Mouse (Mus musculus): Measurements from ENCODE around the gene Spen.
A peak's percentile ranks its signal among the peaks of the same experiment; 100 is the strongest.

Gene Spen

DNA sequence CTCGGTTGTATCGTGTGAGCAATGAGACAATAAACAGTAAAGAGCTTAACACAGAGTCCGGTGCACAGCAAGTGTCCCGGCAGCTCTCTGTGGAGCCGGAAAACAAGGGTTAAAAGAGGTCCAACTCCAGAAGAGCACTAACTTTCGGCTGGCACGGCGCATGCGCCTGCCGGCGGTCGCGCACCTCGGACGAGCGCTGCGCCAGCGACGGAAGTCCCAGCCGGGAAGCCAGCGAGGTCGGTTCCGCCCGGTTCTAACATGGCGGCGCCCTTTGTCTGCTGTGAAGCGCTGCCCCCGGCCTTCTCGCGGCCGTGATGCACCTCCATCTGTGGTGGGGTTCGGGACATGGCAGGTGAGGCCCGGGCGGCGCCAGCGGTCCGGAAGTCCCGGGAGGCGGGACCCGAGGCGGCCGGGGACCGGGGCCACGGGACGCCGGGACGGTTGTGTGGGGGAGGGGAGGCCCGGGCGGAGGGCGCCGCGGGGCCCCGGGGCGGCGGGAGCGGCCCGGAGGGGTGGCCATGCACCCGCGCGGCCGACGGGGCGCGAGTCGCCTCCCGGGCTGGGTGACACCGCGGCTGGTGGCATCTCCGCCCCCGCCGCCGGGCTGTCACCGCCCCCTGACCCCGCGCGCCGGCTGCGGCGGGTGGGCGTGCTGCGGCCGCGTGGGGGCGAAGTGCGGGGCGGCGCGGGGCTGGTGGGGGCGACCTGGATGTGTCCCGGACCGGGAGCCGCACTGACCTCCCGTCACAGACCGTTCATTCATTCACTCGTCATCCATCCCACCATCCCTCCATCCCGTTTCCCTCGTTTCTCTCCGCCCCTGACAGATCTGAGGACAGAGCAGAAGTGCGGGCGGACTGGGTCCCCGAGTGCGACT lies 93.7 kb downstream of the Spen start, which contains the start of gene Zbtb17:
Zbtb17 (plus strand) TSS at position 204 of the 877 bp plus-strand sequence.
- DNase-seq, result peak; percentile 89 to 95

GRCm38 (mm10) chr4:141443641-141444429 lies 94.6 kb downstream of the Spen start:
- DNase-seq, result no peak

DNA sequence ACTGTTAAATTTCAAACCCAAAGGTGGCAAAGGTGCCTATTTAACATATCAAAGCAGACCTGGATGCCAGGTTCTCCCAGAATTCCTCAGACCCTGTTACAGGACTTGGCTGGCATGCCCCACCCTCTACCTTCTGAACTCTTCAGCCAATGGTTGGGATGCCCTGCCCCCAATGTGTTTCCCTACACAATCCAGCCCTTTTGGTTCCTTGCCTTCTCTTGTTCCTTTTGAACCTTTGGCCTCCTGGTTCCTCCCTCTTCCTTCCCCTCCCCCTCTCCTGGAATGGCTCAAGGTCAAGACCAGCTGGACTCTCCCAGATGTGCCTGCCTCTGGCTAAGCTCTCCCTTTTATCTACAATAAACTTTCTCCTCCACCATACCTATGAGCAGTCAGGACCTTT lies 97.5 kb downstream of the Spen start:
- DNase-seq, result peak; percentile 78 to 86

- DNase-seq, result peak; percentile 62 to 67
Measured at GRCm38 (mm10) chr4:141439083-141439803, 99.2 kb downstream of the Spen start.

DNA sequence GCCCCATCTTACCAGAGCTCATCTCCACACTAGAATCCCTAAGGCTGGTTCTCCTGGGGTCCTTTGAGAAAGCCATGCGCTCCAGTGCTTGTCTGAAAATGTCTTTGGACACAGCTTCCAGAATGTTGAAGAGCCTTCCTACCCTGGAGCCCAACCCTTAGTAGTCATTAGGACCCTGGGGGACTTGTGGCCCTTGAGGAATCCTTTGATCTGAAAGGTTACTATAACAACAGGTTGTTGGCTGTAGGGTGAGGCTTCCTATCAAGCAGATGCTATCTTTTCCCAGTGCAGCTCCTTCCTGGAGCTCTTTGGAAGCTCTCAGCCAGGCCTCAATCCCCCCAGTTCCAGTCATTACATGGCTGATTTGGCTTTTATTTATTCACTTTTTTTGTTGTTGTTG lies 102.4 kb downstream of the Spen start, which contains the start of gene Srarp:
Srarp (minus strand) TSS at position 132 of the 400 bp plus-strand sequence.
- no peak for DNase-seq

GRCm38 (mm10) chr4:141433191-141433590 lies 105.2 kb downstream of the Spen start:
- DNase-seq, result no peak

DNA sequence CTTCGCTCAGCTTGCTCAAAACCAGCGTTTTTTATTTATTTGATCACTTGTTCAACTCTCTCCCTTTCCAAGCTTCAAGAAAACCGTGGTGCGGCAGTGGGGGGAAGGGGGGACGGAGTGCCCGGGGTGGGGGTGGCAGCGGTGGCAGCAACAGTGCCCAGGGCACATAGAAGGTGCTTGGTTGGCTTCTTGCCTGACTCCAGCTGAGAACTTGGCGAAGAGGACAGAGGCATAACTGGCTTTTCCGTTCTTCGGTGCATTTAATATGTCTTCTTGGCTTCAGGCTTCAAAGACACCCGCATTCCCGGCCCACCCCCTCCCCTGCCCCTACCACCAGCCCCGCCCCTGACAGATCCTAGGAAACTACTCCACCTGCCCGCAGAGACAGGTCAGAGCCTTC lies 105.7 kb downstream of the Spen start:
- DNase-seq, result peak; percentile 63 to 66

DNA sequence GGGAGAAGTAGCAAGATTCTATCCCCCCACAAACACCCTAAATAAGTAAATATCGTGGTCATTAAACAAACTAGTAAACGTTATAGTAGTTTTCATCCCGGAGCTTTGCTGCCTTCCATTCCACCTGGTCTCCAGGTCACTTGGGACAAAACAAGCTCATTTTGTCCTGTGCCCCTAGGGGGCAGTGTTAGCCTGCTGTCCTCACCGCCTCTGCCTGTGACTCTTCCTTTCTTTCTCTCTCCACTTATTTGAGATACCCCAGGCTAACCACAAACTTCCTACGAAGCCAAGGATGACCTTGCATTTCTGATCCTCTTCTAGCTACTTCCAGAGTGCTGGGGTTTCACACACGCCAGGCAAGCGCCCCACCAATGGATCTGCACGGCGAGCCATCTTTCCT lies 107.4 kb downstream of the Spen start:
- peak; percentile 83 to 90 for DNase-seq

DNA sequence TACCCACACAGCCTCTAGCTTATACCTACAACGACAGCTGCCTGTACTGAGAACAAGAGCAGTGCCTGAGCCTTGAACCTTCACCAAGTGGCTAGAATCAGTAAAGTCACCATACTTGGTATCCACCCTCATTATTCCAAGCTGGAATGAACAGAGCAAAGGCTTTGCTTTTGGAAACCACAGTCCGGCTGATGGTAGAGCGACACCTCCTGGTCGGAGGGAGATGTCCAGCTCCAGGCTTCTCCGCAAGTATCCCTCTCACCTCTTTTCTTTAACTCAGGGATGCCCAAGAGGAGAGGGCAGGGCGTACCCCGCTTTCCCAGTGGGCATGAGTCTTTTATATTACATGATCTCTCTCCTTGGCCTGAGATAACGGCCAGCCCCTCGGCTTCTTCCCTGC lies 108.5 kb downstream of the Spen start:
- peak; percentile 60 to 84 for DNase-seq

GRCm38 (mm10) chr4:141429381-141429780 lies 109.0 kb downstream of the Spen start:
- DNase-seq, result no peak

DNA sequence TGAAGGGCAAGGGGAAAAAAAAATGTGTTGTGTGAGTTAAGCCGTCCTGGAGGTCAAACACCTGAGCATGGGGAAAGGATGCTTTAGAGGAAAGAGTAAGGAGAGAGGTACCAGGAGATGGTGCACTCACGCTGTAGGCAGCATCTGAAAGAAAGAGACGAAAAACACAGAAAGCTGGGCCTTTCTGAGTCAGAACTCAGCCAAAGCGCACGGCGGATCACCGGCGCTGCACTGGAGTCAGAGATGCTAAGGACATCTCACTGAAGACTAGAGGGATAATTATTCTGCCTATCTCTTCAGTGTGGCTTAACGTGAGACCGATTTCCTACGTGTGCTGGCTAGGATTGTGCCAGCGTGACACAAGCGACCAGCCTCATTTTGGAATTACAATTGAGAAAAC lies 110.5 kb downstream of the Spen start:
- no peak for DNase-seq

- DNase-seq, result no peak
Measured at GRCm38 (mm10) chr4:141426796-141427745, 111.3 kb downstream of the Spen start.

- peak; percentile 69 to 72 for DNase-seq
Measured at GRCm38 (mm10) chr4:141425484-141426479, 112.6 kb downstream of the Spen start.

DNA sequence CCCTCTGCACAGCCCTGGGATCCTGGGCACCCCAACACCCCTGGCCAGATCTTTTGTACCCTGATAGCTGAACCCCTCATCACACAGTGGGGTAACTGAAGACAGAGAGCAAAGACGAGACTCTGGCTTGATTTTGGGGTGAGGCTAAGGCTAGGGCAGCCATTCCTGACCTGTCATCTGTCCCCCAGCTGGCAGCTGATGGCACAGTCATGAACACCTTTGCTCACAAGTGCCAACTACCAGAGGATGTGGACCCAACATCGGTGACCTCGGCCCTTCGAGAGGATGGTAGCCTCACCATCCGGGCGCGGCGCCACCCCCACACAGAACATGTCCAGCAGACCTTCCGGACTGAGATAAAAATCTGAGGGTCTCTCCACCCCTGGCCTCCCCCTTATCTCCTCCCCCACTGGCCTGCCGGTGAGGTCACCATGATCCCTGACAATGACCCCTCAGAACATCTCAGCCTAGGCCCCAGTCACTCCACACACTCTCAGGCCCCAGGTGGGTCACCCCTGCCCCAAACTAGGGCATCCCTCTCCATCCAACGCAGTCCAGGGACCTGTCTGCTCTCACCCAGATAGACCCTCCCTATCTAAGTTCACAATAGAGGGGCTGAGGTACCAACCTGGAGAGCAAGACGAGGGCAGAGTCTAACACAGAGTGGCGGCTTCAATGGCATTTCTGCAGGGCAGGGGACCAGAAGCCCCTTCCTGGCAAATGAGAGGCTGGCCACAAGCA lies 114.5 kb downstream of the Spen start:
- DNase-seq, result no peak

DNA sequence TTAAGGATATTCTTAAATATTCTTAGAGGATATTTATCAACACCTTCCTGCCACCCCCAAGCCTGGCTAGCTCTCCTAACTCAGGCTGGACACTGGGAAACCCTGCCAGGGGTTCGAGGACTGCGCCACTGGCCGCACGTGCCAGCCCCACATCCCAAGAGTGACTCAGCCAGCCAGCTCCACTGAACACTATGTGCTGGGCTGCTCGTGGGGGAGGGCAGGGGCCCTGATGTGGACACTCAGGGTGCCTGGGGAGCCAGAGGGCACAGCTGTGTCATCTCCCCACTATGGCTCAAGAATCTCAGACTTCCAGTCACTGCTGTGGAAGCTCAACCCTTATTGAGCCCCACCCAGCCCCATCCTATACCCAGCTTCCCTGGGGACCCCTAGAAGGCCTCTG lies 115.1 kb downstream of the Spen start:
- DNase-seq, result no peak

GRCm38 (mm10) chr4:141422841-141423240 lies 115.6 kb downstream of the Spen start:
- no peak for DNase-seq

- DNase-seq, result peak in 1 of 2 experiments; percentile 40
Measured at GRCm38 (mm10) chr4:141421423-141421822, 117.0 kb downstream of the Spen start.

- no peak for DNase-seq
Measured at GRCm38 (mm10) chr4:141420886-141421285, 117.5 kb downstream of the Spen start.

DNA sequence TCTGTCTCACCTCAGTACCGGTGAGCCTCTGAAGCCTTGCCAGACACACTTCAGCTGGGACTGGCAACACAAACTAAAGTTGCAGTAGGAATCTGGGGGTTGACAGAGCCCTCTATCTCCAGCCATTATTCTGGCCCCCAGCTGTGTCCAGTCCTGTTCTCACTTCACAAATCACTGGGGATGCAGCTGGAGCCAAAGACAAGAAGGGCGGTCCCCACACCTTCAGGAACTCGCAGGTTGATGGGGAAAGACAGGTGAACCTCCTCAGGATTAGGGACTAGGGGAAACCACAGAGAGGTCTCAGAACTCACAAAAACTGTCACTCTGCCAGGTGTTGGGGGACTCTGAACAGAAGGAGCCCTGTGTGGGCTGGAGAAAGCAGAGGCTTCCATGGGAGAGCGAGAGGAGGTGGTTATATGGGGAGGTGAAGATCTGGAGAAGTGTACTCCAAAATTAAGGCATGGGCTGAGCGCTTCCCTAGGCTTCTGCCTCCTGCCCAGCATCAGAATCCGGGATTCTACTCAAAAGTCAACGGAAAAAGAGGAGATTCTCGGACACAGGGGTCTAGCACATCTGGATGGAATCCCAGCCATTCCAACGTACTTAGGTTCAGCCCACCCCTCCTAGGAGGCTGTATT lies 118.1 kb downstream of the Spen start, which contains the start of gene Hspb7:
Hspb7 (plus strand) TSS at position 588 of the 638 bp plus-strand sequence.
- DNase-seq, result no peak
